Mouse (Mus musculus): ENCODE results near the gene Sirt3.

The Sirt3 gene

DNA sequence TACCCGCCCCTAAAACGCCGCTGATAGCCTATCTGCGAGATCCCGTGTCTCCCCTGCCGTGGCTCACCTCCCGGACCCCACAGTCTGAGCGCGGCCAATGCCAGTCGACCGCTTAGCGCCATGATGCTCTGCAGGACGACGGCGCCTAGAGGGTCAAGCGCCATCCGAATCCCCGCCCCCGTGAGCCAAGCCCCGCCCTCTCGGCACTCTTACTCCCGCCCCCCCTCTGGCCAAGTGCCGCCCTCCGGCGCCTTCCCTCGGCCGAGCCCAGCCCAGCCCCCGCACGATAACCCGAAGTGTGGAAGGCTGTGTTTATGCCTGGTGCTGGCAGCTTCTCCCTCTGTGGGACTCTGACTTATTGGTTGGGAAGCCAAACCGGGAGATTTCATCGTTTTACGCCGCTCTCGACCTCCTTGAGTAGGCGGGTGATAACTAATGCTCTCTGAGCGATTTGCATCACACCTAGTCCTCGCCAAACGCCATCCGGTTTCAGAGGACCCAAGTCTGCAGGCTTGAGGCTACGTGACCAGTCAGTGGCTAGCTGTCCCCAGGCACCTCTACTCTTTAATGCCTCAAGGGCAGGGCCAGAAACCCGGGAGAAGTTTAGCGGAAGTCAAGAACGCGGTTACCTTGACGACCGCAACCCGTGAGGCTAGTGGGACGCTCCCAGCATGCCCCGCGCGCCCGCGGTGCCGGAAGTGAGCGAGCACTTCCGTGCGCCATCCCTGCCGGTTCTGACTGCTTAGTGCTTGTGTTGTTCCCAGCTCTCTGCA lies at the start of gene Sirt3, which contains the start of gene Psmd13:
Sirt3 (minus strand) TSS at position 614 of the 773 bp plus-strand sequence.
Psmd13 (plus strand) TSS at position 273 of the 773 bp plus-strand sequence.
- DNase-seq (ENCODE audit: low spot score), result peak; percentile 96

DNA sequence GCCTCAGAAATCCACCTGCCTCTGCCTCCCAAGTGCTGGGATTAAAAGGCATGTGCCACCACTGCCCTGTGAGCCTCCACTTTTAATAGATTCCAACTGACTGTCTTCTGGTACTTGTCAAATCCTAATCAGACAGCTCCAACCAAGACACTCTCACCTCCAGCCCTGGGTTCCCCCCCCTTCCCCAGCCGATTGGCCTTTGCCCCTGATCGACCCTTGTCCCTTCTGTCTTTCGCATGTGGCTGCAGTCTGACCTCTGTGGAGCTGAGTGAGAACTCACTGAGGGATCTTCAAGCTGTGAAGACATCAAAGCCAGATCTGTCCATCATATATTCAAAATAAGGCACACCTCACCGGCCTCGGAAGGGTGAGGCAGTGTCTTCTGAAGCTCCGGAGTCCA lies 45.1 kb upstream of the Sirt3 start:
- DNase-seq (ENCODE audit: low spot score), result no peak

DNA sequence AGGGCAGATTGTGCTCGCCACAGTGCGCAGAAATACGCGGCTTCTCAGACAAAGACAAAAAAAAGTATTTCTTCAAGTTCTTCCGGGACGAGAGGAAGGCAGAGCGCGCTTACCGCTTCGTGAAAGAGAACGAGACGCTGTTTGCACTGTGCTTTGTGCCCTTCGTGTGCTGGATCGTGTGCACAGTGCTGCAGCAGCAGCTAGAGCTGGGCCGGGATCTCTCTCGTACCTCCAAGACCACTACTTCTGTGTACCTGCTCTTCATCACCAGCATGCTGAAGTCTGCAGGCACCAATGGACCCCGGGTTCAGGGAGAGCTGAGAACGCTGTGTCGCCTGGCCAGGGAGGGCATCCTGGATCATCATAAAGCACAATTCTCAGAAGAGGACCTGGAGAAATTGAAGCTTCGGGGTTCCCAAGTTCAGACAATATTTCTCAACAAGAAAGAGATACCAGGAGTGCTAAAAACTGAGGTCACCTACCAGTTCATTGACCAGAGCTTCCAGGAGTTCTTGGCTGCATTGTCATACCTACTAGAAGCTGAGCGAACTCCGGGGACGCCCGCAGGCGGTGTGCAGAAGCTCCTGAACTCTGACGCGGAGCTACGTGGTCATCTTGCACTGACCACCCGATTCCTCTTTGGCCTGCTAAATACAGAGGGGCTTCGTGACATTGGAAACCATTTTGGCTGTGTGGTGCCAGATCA lies 41.1 kb upstream of the Sirt3 start:
- DNase-seq (ENCODE audit: low spot score), result no peak

DNA sequence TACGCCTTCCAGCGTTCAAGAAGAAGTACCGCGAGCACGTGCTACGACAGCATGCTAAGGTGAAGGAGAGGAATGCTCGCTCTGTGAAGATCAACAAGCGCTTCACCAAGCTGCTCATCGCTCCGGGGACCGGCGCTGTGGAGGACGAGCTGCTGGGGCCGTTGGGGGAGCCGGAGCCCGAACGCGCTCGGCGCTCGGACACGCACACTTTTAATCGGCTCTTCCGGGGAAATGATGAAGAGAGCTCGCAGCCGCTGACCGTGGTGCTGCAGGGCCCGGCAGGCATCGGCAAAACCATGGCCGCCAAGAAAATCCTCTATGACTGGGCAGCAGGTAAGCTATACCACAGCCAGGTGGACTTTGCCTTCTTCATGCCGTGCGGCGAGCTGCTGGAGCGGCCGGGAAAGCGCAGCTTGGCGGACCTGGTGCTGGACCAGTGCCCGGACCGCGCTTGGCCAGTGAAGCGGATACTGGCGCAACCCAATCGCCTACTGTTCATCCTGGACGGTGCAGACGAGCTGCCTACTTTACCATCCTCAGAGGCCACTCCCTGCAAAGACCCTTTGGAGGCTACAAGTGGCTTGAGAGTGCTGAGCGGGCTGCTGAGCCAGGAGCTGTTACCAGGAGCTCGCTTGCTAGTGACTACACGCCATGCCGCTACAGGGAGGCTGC lies 40.4 kb upstream of the Sirt3 start:
- DNase-seq (ENCODE audit: low spot score), result no peak

DNA sequence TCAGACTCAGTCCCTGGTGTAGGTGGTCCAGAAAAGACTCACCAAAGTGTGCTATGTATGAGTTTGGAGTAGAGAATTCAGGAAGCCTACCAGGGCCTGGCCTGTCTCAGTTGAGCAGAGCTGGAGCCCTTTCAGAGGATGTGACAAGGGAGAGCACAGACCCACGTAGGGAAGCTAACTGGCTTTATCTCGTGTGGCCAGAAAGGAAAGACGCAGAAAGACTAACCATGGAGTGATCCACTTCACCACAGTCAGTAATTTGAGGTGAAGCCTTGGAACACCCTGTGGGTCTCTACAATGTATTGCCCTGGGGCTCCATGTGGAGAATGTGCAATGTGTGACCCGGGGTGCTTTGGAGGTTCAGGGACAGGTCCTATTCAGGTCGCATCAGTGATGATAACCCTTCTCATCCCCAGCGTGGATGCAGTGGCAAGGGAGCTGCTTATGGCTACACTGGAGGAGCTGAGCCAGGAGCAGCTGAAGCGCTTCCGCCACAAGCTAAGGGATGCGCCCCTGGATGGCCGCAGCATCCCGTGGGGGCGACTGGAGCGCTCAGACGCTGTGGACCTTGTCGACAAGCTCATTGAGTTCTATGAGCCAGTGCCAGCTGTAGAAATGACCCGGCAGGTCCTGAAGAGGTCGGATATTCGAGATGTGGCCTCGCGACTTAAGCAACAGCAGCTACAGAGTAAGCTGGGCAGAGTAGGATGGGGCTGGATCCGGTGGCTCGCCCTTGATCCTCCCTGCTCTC lies 39.3 kb upstream of the Sirt3 start:
- no peak for DNase-seq (ENCODE audit: low spot score)

DNA sequence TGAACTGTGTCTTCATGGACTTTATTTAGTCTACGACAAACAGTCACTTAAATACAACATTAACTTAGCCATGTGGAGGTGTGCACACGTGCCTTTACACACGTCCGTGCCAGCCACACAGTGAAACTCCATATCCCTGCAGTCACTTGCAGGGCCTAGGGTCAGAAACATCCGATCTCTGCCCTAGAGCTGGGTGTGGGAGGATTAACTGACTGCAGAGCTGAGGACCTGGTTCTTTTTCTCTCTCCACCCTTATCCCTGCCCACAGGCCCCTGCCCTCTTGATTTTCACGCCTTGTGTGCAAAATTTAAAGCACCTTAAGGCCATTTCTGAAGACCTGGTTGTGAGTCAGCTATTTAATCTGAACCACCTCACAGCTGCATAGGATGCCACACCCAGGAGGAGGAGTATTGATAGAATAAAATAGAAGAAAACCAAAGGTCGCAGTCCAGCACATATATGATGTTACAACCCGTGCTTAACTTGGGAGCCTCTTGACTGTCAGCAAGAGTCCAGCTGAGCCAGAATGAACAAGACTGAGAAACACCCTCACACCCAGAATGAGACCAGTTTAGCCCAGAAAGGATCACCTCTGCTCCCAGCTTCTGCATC lies 38.4 kb upstream of the Sirt3 start, which contains the start of gene Nlrp6:
Nlrp6 (plus strand) TSS at position 485 of the 612 bp plus-strand sequence.
- no peak for DNase-seq (ENCODE audit: low spot score)

DNA sequence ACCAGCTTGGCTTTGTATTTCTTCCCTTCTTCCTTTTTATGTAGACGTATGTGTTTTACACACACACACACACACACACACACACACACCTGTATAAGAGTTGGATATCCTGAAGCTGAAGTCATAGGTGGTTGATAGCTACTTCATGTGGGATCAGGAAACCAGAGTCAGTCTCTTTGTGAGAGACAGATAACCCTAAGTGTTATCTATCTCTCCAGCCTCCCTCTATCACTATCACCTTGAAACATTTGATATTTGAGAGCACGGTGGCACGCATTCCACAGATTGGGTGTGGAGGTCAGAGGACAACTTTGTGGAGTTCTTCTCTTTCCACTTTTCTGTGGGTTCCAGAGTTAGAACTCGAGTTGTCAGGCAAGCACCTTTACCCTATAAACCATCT lies 37.8 kb upstream of the Sirt3 start:
- no peak for DNase-seq (ENCODE audit: low spot score)

DNA sequence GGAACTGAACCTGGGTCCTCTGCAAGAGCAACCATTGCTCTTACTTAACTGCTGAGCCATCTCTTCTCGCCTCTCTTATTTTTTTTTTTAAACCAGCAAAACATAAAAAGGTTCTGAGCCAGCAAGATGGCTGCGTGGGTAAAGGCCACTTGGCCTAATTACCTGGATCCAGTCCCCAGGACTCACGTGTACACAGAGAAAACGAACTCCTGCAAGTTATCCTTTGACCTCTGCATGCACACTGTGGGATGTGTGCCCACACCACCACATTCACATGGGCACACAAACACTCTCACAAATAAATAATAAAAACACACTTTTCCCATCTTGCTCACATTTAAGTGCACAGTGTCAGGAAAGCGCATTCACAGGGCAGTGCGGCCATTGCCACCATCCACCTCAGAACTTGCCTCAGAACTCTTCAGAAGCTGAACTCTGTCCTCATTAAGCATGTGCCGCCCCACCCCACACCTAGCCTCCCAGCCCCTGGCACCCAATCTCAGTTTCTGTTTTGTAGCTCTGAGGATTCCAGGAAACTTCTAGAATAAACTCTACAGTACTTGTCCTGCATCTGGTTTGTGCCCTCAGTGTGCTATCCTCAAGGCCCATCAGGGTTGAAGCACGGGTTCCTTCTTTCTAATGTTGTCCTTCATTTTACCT lies 32.1 kb upstream of the Sirt3 start:
- no peak for DNase-seq (ENCODE audit: low spot score)

DNA sequence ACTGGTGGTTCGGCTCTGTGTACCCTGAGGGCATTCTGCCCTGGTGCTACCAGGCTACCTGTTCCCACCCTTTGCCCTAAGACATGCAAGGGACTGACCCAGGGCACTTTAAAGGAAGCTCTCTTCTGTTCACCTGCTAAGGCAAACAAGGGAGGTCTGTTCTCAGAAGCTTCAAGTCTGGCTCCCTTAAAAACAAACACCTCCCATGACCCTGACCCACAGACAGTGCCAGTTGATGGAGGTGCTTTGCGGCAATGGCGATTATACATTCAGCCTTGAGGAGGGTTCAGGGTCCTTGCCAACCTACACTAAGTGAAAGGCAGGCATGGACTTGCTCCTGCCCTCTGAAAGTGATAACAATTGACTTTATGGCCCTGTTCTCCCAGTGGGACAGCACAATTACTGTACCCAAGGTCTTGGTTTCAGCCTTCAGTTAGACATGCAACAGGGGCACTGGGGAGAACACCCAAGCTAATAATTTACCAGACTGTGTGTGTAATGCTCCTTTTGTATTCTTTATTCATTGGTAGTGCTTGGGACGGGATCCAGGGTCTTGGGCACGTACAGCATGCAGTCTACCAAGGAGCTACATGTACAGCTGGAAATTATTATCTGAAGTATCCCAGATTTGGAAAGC lies 30.9 kb upstream of the Sirt3 start:
- DNase-seq (ENCODE audit: low spot score), result no peak

DNA sequence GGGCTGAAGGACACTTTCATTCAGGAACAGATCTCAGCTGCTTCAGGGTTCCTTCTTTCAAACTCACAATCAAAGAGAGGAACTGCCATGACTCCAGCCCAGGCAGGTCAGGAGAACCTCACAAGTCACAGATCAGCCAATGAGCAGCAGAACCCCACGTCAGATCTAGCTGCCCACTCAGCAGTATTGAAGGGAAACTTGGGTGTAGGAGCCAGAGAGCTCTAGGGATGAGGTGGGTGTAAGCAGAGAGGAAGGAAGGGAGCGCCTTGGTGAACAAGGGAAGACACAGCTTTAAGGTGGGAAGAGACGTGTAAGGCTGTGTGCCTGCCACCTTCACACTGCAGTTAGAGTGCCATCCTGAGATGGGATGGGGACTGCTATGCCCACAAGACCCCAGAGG lies 30.2 kb upstream of the Sirt3 start:
- no peak for DNase-seq (ENCODE audit: low spot score)

DNA sequence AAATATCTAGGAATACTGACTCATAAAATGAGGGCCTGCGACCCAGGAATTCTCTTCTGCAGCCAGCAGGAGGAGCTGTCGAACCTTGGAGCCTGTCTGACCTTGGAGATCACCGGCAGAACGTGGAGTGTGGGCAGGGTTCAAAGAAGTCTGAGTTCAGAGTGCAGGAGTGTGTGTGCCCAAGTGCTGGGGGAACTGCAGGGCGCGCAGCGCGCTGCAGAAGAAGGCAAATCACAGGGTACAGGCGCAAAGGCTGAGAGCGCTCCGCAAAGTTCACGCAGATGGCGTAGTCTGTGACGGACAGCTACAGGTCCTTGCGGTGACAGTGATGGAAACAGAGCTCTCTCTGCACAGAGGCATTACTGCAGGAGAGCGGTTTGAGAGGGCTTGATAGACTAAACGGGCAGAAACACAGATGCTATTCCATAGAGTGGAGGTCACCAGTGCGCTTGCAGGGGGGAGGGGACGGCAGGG lies 26.6 kb upstream of the Sirt3 start:
- peak; percentile 89 for DNase-seq (ENCODE audit: low spot score)

DNA sequence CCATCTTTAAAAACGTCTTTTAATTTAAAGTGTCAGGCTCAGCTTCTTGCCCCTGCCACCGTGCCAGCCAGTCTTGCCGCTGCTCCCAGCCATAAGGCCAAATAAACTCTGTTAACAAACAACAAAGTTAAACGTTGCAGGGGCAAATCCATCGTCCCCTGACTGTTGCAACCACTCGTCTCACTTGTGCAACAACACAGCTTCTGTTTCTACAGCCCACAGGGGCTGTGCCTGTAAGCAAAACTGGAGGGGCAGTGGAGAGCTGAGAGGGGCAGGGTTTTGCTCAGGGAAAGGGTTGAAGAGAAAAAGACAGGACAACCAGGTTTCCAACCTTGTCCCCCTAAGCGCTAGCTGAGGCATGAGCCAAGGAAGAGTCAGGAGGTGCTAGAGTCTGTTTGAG lies 26.1 kb upstream of the Sirt3 start:
- no peak for DNase-seq (ENCODE audit: low spot score)

DNA sequence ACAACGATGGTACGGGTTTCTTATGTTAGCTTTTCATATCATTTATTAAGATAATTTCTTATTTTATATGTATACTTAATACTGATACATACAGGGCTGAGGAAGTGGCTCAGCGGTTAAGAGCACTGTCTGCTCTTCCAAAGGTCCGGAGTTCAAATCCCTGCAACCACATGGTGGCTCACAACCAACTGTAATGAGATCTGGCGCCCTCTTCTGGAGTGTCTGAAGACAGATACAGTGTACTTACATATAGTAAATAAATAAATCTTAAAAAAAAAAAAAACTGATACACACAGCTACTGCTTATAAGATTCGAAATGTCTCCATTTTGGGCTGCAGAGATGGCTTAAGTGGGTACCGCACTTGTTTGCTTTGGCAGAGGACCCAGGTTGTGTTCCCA lies 25.6 kb upstream of the Sirt3 start:
- DNase-seq (ENCODE audit: low spot score), result no peak

DNA sequence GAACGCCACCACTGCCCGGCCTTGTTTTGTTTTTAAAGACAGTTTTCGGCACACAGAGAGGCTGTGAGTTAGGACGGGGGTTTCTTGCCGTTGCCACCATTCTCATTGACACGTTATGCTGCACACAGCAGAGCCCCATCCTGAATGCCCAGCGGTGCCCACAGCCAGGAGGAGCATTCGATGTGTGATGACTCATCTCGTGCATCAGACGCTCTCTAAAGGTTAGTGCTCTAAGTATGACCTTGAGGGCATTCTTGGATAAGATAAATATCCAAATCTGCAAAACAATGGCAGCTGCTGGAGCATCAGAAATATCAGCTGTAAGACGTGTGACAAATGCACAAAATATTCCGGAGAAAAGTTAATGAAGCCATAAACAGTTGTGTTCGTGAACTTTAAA lies 25.0 kb upstream of the Sirt3 start:
- DNase-seq (ENCODE audit: low spot score), result peak; percentile 29

DNA sequence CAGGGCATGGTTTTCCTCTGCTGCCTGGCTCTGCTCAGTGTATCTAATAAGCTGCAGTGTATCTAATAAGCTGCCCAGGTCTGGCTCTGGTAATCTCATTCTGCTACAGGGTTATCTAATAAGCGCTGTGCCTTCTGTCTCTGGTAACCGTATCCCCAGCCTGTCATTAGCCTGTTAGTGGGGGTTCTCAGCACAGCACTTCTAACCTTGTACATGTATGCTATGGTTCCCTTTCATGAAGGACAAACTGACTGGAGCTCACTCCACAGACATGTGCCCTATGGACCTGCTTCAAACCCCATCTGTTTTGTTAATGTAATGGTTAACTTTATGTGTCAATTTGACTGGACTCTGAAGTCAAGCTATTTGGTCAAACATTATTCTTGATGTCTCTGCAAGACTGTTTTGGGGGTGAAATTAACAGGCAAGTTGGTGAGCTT lies 23.6 kb upstream of the Sirt3 start:
- DNase-seq (ENCODE audit: low spot score), result peak; percentile 81

DNA sequence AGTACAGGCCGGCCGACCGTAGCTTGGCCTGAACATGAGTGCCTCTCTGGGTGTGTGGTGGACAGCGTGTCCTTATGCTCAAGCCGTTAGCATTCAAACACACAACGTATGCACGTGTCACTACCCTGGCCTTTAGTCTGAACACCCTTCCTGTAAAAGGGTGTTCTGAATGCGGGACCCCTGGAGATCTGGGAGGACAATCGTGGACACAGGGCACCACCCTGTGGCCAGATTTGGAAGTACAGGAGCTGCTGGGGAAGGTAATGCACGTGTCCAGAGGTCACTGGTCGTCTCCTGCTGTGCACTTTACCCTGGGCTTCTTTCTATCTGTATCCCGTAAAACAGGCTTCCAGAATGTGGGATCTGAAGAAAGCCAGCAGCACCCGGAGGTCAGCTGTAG lies 21.1 kb upstream of the Sirt3 start:
- peak; percentile 77 for DNase-seq (ENCODE audit: low spot score)

DNA sequence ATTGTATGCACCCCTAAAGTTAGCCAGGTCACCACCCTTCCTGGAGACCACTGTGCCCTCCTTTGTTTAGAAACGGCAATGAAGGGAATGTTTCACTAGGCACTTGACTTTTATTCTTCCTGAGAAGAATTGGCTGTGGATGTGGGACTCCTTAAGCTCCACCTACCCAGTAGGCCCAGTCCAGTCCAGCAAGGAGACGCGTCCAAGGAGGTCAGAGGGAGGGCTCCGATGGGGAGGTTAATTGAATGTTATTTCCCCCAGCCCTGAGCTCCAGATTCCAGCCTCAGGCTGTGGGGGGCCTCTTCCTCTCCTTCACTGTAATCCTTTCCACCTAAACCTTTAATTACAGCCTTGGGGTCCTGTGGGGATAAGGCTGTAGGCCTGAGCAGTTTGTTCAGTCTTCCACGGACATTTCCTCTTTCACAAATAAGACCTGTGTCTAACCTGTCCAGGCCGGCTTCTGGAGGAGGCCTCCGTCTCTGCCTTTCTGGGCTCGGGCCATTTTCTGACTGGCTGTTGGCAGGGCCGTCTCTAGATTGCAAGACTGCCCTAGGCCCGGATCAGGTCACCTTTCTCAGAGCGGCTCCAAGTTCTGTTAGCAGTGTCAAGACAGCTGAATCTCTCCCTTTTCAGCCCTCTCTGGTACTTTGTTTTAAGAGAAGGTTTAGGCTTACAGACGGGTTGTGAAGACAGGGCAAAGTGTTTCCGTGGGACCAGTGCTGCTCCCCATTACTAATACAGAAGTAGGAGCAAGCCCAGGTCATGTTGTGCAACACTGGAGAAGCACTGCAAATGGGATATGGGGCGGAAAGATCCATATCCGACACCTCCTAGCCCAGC lies 20.1 kb upstream of the Sirt3 start:
- no peak for DNase-seq (ENCODE audit: low spot score)

DNA sequence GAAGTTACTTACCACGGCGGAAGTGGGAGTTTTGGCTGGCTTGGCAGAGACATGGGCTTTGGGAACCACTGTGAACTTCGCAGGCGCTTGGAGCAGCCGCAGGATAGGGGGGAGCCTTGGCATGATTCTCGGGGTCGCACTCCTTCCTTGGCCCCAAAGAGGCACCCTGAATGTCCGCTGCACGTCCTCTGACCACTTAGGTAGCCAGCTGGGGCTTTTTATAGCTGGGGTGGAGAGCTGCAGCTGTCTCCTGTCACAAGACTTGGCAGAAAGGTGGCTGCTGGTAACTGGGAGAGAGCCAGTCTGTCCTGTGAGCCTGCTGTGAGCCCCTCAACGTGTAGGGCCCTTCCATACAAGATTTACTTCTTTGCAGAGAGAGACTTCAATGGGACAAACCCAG lies 18.1 kb upstream of the Sirt3 start, which contains the start of gene Cox8b:
Cox8b (minus strand) TSS at position 227 of the 400 bp plus-strand sequence.
- no peak for DNase-seq (ENCODE audit: low spot score)

DNA sequence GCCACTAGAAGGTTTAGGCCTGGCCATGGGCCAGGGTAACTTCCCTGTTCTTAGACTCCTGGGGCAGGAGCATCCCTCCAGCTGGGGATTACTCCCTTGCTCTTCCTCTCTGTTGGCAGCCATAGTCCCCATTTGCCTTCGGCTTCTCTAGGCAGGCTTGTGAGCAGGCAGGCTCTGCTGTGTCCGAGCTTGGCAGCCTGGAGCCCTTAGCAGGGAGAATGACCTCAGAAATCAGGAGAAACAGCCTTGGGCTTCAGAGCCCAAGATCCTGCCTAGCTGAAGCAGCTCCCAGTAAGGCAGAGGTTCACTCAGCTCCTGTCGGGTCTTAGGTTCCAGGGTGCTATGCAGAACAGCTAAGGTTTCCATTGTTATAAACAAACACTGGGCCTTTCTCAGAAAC lies 17.0 kb upstream of the Sirt3 start:
- no peak for DNase-seq (ENCODE audit: low spot score)

Data from MN1 (cell line).